Mouse (Mus musculus) adrenal gland, adult 8-10 months (tissue): ENCODE results near the gene Ppp1r12b. TPM values are rescaled to one million over a fixed set of nuclear protein-coding genes. Genes with fewer than 3 reads are reported as not detected.

Experiments
- DNase-seq: peaks from one replicate; pipeline ENCODE4 v3.0.0; 2022
- total RNA-seq, 4 experiments: library from RNA; stranded (reverse); gene quantifications; 2 replicates each; pipeline ENCODE4 v1.2.4; 2022

Ppp1r12b gene
- total RNA-seq, 4 experiments from 2014 or later: 10.3 to 23.7 (median 15.7) TPM

GRCm38 (mm10) chr1:134759133-134759532, 196.6 kb downstream of the Ppp1r12b start:
- no peak for DNase-seq

- no peak for DNase-seq
Measured at GRCm38 (mm10) chr1:134757230-134757629, 198.5 kb downstream of the Ppp1r12b start.

GRCm38 (mm10) chr1:134756190-134756873, 199.4 kb downstream of the Ppp1r12b start:
- no peak for DNase-seq

- no peak for DNase-seq
Measured at GRCm38 (mm10) chr1:134755548-134756189, 200.1 kb downstream of the Ppp1r12b start.

- DNase-seq: no peak
Measured at GRCm38 (mm10) chr1:134754818-134755217, 200.9 kb downstream of the Ppp1r12b start.

GRCm38 (mm10) chr1:134753751-134754630, 201.8 kb downstream of the Ppp1r12b start:
- peak; percentile 59 for DNase-seq

- no peak for DNase-seq
Measured at GRCm38 (mm10) chr1:134752447-134752846, 203.3 kb downstream of the Ppp1r12b start.

- no peak for DNase-seq
Measured at GRCm38 (mm10) chr1:134749889-134750288, 205.9 kb downstream of the Ppp1r12b start.

GRCm38 (mm10) chr1:134747236-134748174, 208.2 kb downstream of the Ppp1r12b start:
- no peak for DNase-seq

- DNase-seq: no peak
Measured at GRCm38 (mm10) chr1:134745648-134746047, 210.1 kb downstream of the Ppp1r12b start.

- no peak for DNase-seq
Measured at GRCm38 (mm10) chr1:134741946-134742661, 213.6 kb downstream of the Ppp1r12b start.

- no peak for DNase-seq
Measured at GRCm38 (mm10) chr1:134741433-134741832, 214.3 kb downstream of the Ppp1r12b start.

- DNase-seq: no peak
Measured at GRCm38 (mm10) chr1:134737463-134737862, 218.3 kb downstream of the Ppp1r12b start.

GRCm38 (mm10) chr1:134733659-134734058, 222.1 kb downstream of the Ppp1r12b start:
- DNase-seq: no peak

GRCm38 (mm10) chr1:134727256-134727655, 228.5 kb downstream of the Ppp1r12b start:
- DNase-seq: peak; percentile 79

- no peak for DNase-seq
Measured at GRCm38 (mm10) chr1:134726480-134726879, 229.3 kb downstream of the Ppp1r12b start.

GRCm38 (mm10) chr1:134725276-134725675, 230.5 kb downstream of the Ppp1r12b start:
- DNase-seq: peak; percentile 37

- DNase-seq: no peak
Measured at GRCm38 (mm10) chr1:134722891-134723290, 232.9 kb downstream of the Ppp1r12b start.

- DNase-seq: no peak
Measured at GRCm38 (mm10) chr1:134721486-134721885, 234.3 kb downstream of the Ppp1r12b start.

- DNase-seq: no peak
Measured at GRCm38 (mm10) chr1:134719718-134720304, 235.9 kb downstream of the Ppp1r12b start.

- no peak for DNase-seq
Measured at GRCm38 (mm10) chr1:134715092-134715491, 240.7 kb downstream of the Ppp1r12b start.
